Mouse (Mus musculus): ENCODE measurements around the gene Nbeal2. TPM values are rescaled to one million over a fixed set of nuclear protein-coding genes. Genes with fewer than 3 reads are reported as not detected.
"Not testable (repeated sequence)": the region's sequence is repeated elsewhere in the genome, so short reads cannot be mapped to it uniquely, and the experiment has no call there.

The Nbeal2 gene
- polyA plus RNA-seq, 1 experiment from 2014 or later: 5.7 TPM

GRCm38 (mm10) chr9:110685591-110685990, 31.6 kb upstream of the Nbeal2 start:
- H3K4me2 ChIP-seq (replicated peaks; ENCODE audit: low read depth): no peak overlapping the region
- DNase-seq (ENCODE audit: low spot score) (peak; percentile 76), ATAC-seq (ENCODE audit: low FRiP score, low TSS enrichment) (peak; percentile 76)
- 59% methylated on average over 5 of the region's 5 CpGs for WGBS
- peak overlapping the region; percentile 98 for H3K27ac ChIP-seq (replicated peaks)
- peak overlapping the region; percentile 31; the same call in 1 of the 2 replicates for H3K9ac ChIP-seq (ENCODE audit: low read length)
- H3K4me1 ChIP-seq (replicated peaks; ENCODE audit: control insufficient read depth, insufficient read depth): peaks cover 2% of the 10 kb centered on the region
- TF ChIP-seq CTCF (IDR thresholded peaks at IDR 0.05; ENCODE audit: low read depth): no peak
- TF ChIP-seq EP300 (optimal IDR thresholded peaks at IDR 0.05): peak; percentile 84
- H3K27me3 ChIP-seq (ENCODE audit: control insufficient read depth, insufficient read depth, low read length): no peaks in the 10 kb centered on the region
- no peaks in the 10 kb centered on the region for H3K36me3 ChIP-seq (ENCODE audit: control insufficient read depth, insufficient read depth, low read length)
- no peak overlapping the region for H3K4me3 ChIP-seq (ENCODE audit: low read depth, low read length)
- no peaks in the 10 kb centered on the region for H3K9me3 ChIP-seq (ENCODE audit: control insufficient read depth, low read length)

GRCm38 (mm10) chr9:110685187-110685586, 31.2 kb upstream of the Nbeal2 start:
- Histone ChIP-seq H3K4me3 (ENCODE audit: low read depth, low read length) (no peak overlapping the region), H3K9me3 (ENCODE audit: control insufficient read depth, low read length) (no peaks in the 10 kb centered on the region), H3K27me3 (ENCODE audit: control insufficient read depth, insufficient read depth, low read length) (no peaks in the 10 kb centered on the region), H3K9ac (ENCODE audit: low read length) (peak overlapping the region; percentile 52), H3K27ac (replicated peaks) (peak overlapping the region; percentile 98), H3K4me1 (replicated peaks; ENCODE audit: control insufficient read depth, insufficient read depth) (peaks cover 2% of the 10 kb centered on the region), H3K4me2 (replicated peaks; ENCODE audit: low read depth) (no peak overlapping the region), H3K36me3 (ENCODE audit: control insufficient read depth, insufficient read depth, low read length) (no peaks in the 10 kb centered on the region)
- WGBS: 71% methylated on average over 8 of the region's 8 CpGs
- DNase-seq (ENCODE audit: low spot score): no peak
- TF ChIP-seq CTCF (IDR thresholded peaks at IDR 0.05; ENCODE audit: low read depth) (no peak), EP300 (optimal IDR thresholded peaks at IDR 0.05) (no peak)
- ATAC-seq (ENCODE audit: low FRiP score, low TSS enrichment): peak; percentile 14; the same call in 1 of the 2 replicates

GRCm38 (mm10) chr9:110684100-110684831, 30.3 kb upstream of the Nbeal2 start:
- no peak for TF ChIP-seq EP300 (optimal IDR thresholded peaks at IDR 0.05)
- TF ChIP-seq CTCF (IDR thresholded peaks at IDR 0.05; ENCODE audit: low read depth): no peak
- peak overlapping the region; percentile 32 for H3K4me2 ChIP-seq (replicated peaks; ENCODE audit: low read depth)
- no peaks in the 10 kb centered on the region for H3K36me3 ChIP-seq (ENCODE audit: control insufficient read depth, insufficient read depth, low read length)
- peak overlapping the region; percentile 52 for H3K9ac ChIP-seq (ENCODE audit: low read length)
- no peaks in the 10 kb centered on the region for H3K27me3 ChIP-seq (ENCODE audit: control insufficient read depth, insufficient read depth, low read length)
- 44% methylated on average over 6 of the region's 6 CpGs for WGBS
- DNase-seq (ENCODE audit: low spot score): peak; percentile 93
- peak; percentile 87 for ATAC-seq (ENCODE audit: low FRiP score, low TSS enrichment)
- H3K4me3 ChIP-seq (ENCODE audit: low read depth, low read length): no peak overlapping the region
- peak overlapping the region; percentile 98 for H3K27ac ChIP-seq (replicated peaks)
- no peaks in the 10 kb centered on the region for H3K9me3 ChIP-seq (ENCODE audit: control insufficient read depth, low read length)
- peaks cover 2% of the 10 kb centered on the region for H3K4me1 ChIP-seq (replicated peaks; ENCODE audit: control insufficient read depth, insufficient read depth)

- H3K9ac ChIP-seq (ENCODE audit: low read length): peak overlapping the region; percentile 54
- no peak overlapping the region for H3K4me3 ChIP-seq (ENCODE audit: low read depth, low read length)
- H3K9me3 ChIP-seq (ENCODE audit: control insufficient read depth, low read length): no peaks in the 10 kb centered on the region
- no peaks in the 10 kb centered on the region for H3K27me3 ChIP-seq (ENCODE audit: control insufficient read depth, insufficient read depth, low read length)
- H3K36me3 ChIP-seq (ENCODE audit: control insufficient read depth, insufficient read depth, low read length): no peaks in the 10 kb centered on the region
- peak; percentile 71 for DNase-seq (ENCODE audit: low spot score)
- H3K4me1 ChIP-seq (replicated peaks; ENCODE audit: control insufficient read depth, insufficient read depth): peaks cover 2% of the 10 kb centered on the region
- H3K4me2 ChIP-seq (replicated peaks; ENCODE audit: low read depth): peak overlapping the region; percentile 31
- peak; percentile 69 for ATAC-seq (ENCODE audit: low FRiP score, low TSS enrichment)
- 31% methylated on average over 4 of the region's 4 CpGs for WGBS
- peak overlapping the region; percentile 98 for H3K27ac ChIP-seq (replicated peaks)
- TF ChIP-seq CTCF (IDR thresholded peaks at IDR 0.05; ENCODE audit: low read depth): no peak
- no peak for TF ChIP-seq EP300 (optimal IDR thresholded peaks at IDR 0.05)
Measured at GRCm38 (mm10) chr9:110683574-110684099, 29.7 kb upstream of the Nbeal2 start.

- not testable (repeated sequence) for H3K4me1 ChIP-seq (replicated peaks; ENCODE audit: control insufficient read depth, insufficient read depth); H3K27me3 ChIP-seq (ENCODE audit: control insufficient read depth, insufficient read depth, low read length); DNase-seq (ENCODE audit: low spot score); H3K4me2 ChIP-seq (replicated peaks; ENCODE audit: low read depth); H3K4me3 ChIP-seq (ENCODE audit: low read depth, low read length); H3K36me3 ChIP-seq (ENCODE audit: control insufficient read depth, insufficient read depth, low read length); H3K9ac ChIP-seq (ENCODE audit: low read length); H3K9me3 ChIP-seq (ENCODE audit: control insufficient read depth, low read length); ATAC-seq (ENCODE audit: low FRiP score, low TSS enrichment)
- peak overlapping the region; percentile 98 for H3K27ac ChIP-seq (replicated peaks)
- 66% methylated on average over 3 of the region's 3 CpGs for WGBS
Measured at GRCm38 (mm10) chr9:110682697-110683096, 28.7 kb upstream of the Nbeal2 start.

GRCm38 (mm10) chr9:110682255-110682654, 28.3 kb upstream of the Nbeal2 start:
- ATAC-seq (ENCODE audit: low FRiP score, low TSS enrichment) (no peak), DNase-seq (ENCODE audit: low spot score) (no peak)
- Histone ChIP-seq H3K4me2 (replicated peaks; ENCODE audit: low read depth) (no peak overlapping the region), H3K27ac (replicated peaks) (peak overlapping the region; percentile 75), H3K4me1 (replicated peaks; ENCODE audit: control insufficient read depth, insufficient read depth) (peaks cover 2% of the 10 kb centered on the region), H3K4me3 (ENCODE audit: low read depth, low read length) (no peak overlapping the region), H3K9ac (ENCODE audit: low read length) (no peak overlapping the region), H3K9me3 (ENCODE audit: control insufficient read depth, low read length) (no peaks in the 10 kb centered on the region), H3K36me3 (ENCODE audit: control insufficient read depth, insufficient read depth, low read length) (no peaks in the 10 kb centered on the region), H3K27me3 (ENCODE audit: control insufficient read depth, insufficient read depth, low read length) (no peaks in the 10 kb centered on the region)
- no peak for TF ChIP-seq EP300 (optimal IDR thresholded peaks at IDR 0.05)
- TF ChIP-seq CTCF (IDR thresholded peaks at IDR 0.05; ENCODE audit: low read depth): no peak
- WGBS: 57% methylated on average over 5 of the region's 5 CpGs
